Mouse (Mus musculus) thymus, postnatal 10 days (tissue): ENCODE measurements around the gene Blmh.
A peak's percentile ranks its signal among the peaks of the same experiment; 100 is the strongest.

Experiments used
- DNase-seq, 2 experiments: peaks; one replicate each; pipeline ENCODE4 v3.0.0; 2021; ENCODE audit warnings: low spot score in 2 of 2

Blmh gene

GRCm38 (mm10) chr11:76924759-76925236, at the start of gene Blmh:
Gene Blmh, plus strand, starts transcription at chr11:76924809.
- no peak for DNase-seq

GRCm38 (mm10) chr11:76879816-76880215, 44.8 kb upstream of the Blmh start:
- DNase-seq, result peak; percentile 28 to 44

GRCm38 (mm10) chr11:76884451-76884850, 40.2 kb upstream of the Blmh start:
- no peak for DNase-seq

- peak; percentile 20 to 39 for DNase-seq
Observed at GRCm38 (mm10) chr11:76889339-76890164, 35.1 kb upstream of the Blmh start.

- no peak for DNase-seq
Observed at GRCm38 (mm10) chr11:76891171-76891570, 33.4 kb upstream of the Blmh start.

- DNase-seq, result no peak
Observed at GRCm38 (mm10) chr11:76891738-76892349, 32.8 kb upstream of the Blmh start.

GRCm38 (mm10) chr11:76892972-76893371, 31.6 kb upstream of the Blmh start:
- no peak for DNase-seq

GRCm38 (mm10) chr11:76893570-76893969, 31.0 kb upstream of the Blmh start:
- no peak for DNase-seq

- DNase-seq, result peak in 1 of 2 experiments; percentile 10
Observed at GRCm38 (mm10) chr11:76894240-76894639, 30.4 kb upstream of the Blmh start.

GRCm38 (mm10) chr11:76896360-76896759, 28.2 kb upstream of the Blmh start:
- DNase-seq, result no peak

GRCm38 (mm10) chr11:76897126-76897525, 27.5 kb upstream of the Blmh start:
- no peak for DNase-seq

- DNase-seq, result no peak
Observed at GRCm38 (mm10) chr11:76897871-76898270, 26.7 kb upstream of the Blmh start.

GRCm38 (mm10) chr11:76898751-76899150, 25.9 kb upstream of the Blmh start:
- no peak for DNase-seq

- no peak for DNase-seq
Observed at GRCm38 (mm10) chr11:76899758-76900738, 24.6 kb upstream of the Blmh start.

GRCm38 (mm10) chr11:76901579-76902361, 22.8 kb upstream of the Blmh start, which contains the start of gene Tmigd1:
Gene Tmigd1, plus strand, starts transcription at chr11:76902159.
- no peak for DNase-seq

- no peak for DNase-seq
Observed at GRCm38 (mm10) chr11:76904340-76904739, 20.3 kb upstream of the Blmh start.

GRCm38 (mm10) chr11:76908651-76909050, 16.0 kb upstream of the Blmh start:
- no peak for DNase-seq

GRCm38 (mm10) chr11:76911325-76912054, 13.1 kb upstream of the Blmh start:
- no peak for DNase-seq

- DNase-seq, result no peak
Observed at GRCm38 (mm10) chr11:76912055-76912395, 12.6 kb upstream of the Blmh start.

- no peak for DNase-seq
Observed at GRCm38 (mm10) chr11:76914366-76914765, 10.2 kb upstream of the Blmh start.
